Mouse (Mus musculus) olfactory bulb, adult 2 months (tissue): ENCODE data around the gene Sv2b. TPM values are rescaled to one million over a fixed set of nuclear protein-coding genes. Genes with fewer than 3 reads are reported as not detected.

Experiments used
- H3K27ac ChIP-seq: fragments of 200-500 bp; 2 replicates; pipeline ENCODE4 v1.5.1; 2012; ENCODE audit warnings: low read depth, low read length; ENCODE audit not compliant: insufficient read depth
- H3K4me1 ChIP-seq: fragments of 200-500 bp; 2 replicates; pipeline ENCODE4 v1.6.1; 2012; ENCODE audit warnings: low read length; ENCODE audit not compliant: control insufficient read depth, insufficient read depth
- H3K4me3 ChIP-seq: fragments of 200-500 bp; 2 replicates; pipeline ENCODE4 v1.5.1; 2012; ENCODE audit warnings: mild to moderate bottlenecking, low read depth, low read length, moderate library complexity; ENCODE audit not compliant: insufficient read depth
- CTCF ChIP-seq: fragments of 200-500 bp; IDR thresholded peaks from 2 replicates; pipeline ENCODE4 v1.5.1; 2012; ENCODE audit warnings: low read depth, mild to moderate bottlenecking, low read length, moderate library complexity; ENCODE audit not compliant: insufficient read depth
- POLR2A ChIP-seq: fragments of 200-500 bp; IDR thresholded peaks from 2 replicates; pipeline ENCODE4 v1.6.1; 2012; ENCODE audit warnings: mild to moderate bottlenecking, low read depth, low read length, moderate library complexity; ENCODE audit not compliant: insufficient read depth
- WGBS: fragments of 180-500 bp; shearing (Covaris S2); methylation state at CpG from one replicate; pipeline ENCODE4 v1.1.7; 2018; 5-methylcytosine and 5-hydroxymethylcytosine counted together
- polyA plus RNA-seq: library from polyadenylated mRNA; stranded (reverse); fragments of >200 nt; gene quantifications from 2 replicates; pipeline ENCODE4 v1.2.4, GENCODE M21; 2012; ENCODE audit warnings: low replicate concordance; ENCODE audit not compliant: missing spikeins, insufficient read depth, insufficient read length

Gene Sv2b
- polyA plus RNA-seq, 1 experiment: not detected

DNA sequence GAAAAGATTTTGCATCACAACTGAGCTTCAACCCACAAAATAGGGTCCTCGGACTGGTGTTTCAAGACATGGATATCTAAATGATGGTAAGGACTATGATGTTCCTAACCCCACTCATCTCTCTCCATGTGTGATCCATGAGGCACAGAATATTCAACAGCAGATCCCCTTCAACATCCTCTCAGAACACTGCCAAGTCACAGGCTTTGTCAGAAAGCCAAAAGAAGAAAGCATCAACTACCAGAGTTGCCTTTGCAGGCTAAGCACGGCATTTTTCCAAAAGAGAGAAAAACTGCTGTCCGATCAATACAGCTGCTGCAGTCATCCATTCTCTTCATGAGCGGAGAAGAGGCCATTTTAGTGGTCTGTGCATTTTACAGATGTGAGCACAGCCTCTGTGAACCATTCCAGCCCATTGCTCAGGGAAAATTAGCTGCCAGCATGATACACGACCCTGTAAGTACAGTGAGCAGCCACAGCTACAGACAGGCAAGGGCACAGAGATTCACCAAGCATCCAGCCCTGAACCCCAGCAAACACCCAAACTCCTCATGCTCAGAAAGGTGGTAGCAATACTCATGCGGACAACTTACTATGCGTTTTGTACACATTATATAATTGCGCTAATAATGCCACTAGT lies 55.3 kb downstream of the Sv2b start:
- TF ChIP-seq POLR2A (no peak), CTCF (no peak)
- no peak overlapping the region for H3K4me3 ChIP-seq
- 71% methylated on average over 8 of the region's 8 CpGs for WGBS
- no peaks in the 10 kb centered on the region for H3K4me1 ChIP-seq
- H3K27ac ChIP-seq: no peak overlapping the region

DNA sequence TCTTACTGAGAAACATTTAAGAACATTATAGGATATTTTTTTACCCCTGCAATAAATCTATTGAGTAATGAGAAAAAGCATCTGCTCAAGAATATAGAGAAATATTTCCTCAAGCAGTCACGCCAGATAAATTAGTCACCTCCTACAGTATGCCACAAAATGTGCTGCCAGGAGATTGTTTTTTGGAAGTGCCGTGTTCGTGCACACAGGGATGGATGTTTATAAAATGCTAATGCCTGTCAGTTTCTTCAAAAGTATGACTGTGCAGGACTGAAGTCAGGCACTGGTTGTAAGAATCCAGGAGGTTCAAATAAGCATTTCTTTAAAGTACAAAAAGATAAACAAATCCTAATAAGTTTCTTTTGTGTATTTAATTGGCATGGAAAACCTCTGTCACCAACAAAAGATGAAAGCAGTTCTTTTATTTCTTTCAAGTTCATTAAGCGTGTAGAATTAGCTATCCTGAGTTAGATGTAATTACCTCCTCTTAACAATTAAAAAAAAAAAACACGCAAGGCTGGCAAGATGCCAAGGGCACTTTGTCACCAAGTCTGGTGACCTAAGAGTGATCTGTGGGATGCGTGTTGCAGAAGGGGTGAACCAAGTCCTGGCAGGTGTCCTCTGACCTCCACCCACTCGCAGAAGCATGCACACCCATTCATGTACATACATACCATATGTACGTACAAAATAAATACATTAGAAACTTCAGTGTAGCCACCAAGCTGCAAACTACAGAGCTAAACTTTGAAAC lies 68.1 kb downstream of the Sv2b start:
- no peak overlapping the region for H3K27ac ChIP-seq
- no peaks in the 10 kb centered on the region for H3K4me1 ChIP-seq
- 39% methylated on average over 8 of the region's 8 CpGs for WGBS
- no peak overlapping the region for H3K4me3 ChIP-seq
- no peak for TF ChIP-seq POLR2A
- no peak for TF ChIP-seq CTCF

DNA sequence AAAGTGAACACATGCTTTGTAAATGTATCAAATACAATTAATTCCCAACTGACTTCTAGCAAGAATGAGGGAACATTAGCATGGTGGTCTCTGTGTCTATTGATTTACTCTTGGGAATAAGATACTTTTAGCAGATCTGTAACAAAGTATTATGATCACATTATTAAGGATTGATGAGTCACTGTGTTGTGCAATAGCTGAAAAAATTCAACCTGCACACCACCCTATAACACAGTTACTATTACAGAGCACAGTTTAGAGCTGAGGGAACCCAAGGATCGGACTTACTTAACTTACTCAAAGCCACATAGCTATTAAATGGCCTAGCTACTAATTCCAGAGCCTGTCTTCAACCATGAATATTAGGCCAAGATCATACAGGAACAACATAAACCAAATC lies 72.7 kb downstream of the Sv2b start:
- H3K4me1 ChIP-seq: no peaks in the 10 kb centered on the region
- H3K4me3 ChIP-seq: no peak overlapping the region
- H3K27ac ChIP-seq: no peak overlapping the region
- WGBS: 97% methylated on average over 1 of the region's 1 CpGs
- TF ChIP-seq POLR2A (no peak), CTCF (no peak)

DNA sequence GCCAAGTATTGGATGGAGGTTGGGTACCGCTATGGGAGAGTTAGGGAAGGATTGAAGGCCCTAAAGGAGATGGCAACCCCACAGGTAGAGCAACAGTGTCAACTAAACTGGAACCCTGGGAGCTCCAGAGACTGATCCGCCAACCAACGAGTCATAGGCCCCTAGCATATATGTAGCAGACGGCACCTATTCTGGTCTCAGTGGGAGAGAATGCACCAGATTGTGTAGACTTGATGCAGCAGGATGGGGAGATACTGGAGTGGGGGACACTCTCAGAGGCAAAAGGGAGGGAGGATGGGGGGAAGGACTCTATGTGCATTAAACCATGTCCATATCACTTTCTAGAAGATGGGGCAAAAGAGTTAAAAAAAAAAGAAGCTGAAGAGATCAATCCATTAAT lies 84.9 kb downstream of the Sv2b start:
- no peak overlapping the region for H3K27ac ChIP-seq
- no peaks in the 10 kb centered on the region for H3K4me1 ChIP-seq
- WGBS: 92% methylated on average over 4 of the region's 4 CpGs
- TF ChIP-seq CTCF: no peak
- TF ChIP-seq POLR2A: no peak
- no peak overlapping the region for H3K4me3 ChIP-seq

DNA sequence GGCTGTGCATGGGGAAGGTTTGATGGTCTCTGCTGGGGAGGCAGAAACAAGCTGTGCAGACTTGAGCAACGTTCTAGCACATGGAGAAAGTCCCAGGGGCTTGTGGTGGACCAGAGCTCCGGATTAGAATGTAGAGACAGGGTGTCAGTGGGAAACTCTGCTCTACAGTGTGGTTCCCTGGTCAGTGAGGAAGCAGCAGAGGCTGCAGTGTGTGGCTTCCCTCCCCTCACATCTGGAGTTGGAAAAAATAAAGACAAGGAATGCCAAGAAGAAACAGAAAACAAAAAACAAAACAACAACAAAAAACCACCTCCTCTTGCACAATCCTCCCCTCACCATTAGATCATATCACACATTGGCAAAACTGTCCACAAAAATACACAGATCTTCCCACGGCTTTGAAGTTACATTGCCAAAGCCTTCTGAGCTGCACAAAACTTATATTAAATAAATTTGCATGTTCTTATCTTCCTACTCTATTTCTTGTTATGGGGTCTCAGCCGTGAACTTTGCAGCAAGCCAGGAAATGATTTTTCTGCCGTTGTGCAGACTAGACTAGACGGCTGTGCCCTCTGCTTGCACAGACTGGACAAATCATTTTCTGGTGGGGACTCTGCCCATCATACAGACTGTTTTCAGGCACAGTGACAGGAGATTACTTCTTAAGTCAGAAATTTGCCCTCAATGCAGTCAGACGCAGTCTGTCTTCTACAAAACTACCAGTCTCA lies 86.2 kb downstream of the Sv2b start:
- Histone ChIP-seq H3K4me3 (no peak overlapping the region), H3K27ac (no peak overlapping the region), H3K4me1 (no peaks in the 10 kb centered on the region)
- TF ChIP-seq POLR2A: no peak
- no peak for TF ChIP-seq CTCF
- WGBS: 81% methylated on average over 7 of the region's 7 CpGs

DNA sequence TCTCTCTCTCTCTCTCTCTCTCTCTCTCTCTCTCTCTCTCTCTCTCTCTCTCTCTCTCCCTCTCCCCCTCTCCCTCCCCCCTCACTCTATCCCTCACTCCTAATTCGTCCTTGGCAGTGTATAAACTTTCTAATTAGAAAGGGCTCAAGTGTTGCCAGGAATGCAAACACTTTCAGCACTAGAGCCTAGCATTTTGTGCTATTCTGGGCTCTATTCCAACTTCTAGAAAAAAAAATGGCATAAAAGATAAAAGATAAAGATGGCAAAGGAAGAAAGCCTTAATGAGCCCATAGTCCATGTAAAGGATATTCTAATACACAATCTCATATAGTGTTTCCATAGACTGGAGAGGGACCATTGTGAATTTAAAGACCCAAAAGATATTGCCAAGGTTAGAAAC lies 88.3 kb downstream of the Sv2b start:
- no peak for TF ChIP-seq CTCF
- H3K4me1 ChIP-seq: no peaks in the 10 kb centered on the region
- H3K4me3 ChIP-seq: no peak overlapping the region
- H3K27ac ChIP-seq: no peak overlapping the region
- WGBS: 6% methylated on average over 1 of the region's 1 CpGs

DNA sequence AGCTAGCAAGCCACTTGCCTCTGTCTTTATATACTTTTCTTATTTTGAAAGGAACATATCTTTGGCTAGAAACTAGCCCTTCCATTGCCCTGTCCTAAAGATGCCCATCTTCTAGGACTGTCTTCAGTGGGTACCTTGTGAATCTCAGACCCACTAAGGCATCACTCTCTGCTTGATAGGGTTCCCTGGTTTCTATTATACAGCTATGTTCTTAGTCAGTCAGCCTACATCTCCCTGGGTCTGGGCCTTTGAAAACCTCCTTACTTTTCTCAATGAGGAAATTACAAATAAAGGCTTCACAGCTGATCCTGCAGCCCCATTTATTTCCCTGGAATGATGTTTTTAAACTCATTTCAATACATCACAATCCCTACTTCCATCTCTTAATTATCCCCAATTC lies 88.8 kb downstream of the Sv2b start:
- TF ChIP-seq POLR2A (no peak), CTCF (no peak)
- no peak overlapping the region for H3K27ac ChIP-seq
- H3K4me3 ChIP-seq: no peak overlapping the region
- H3K4me1 ChIP-seq: no peaks in the 10 kb centered on the region

DNA sequence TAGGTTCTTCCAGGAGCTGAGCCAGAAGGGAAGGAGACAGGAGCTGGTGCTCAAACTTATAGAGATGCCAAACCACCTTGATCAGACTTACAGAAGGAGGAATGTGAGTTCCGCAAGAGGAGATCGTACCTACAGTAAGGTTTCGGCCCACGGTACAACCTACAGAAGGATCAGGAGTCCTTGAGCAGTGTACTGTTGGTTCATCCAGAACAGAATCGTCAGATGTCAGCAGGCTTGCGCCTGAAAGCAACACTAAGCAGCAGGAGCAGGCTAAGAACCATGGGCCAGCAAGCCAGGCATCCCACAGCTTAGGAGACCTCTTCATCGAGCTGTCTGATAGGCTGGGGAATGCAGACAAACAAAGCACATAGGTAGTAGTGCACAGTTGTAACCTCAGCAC lies 92.9 kb downstream of the Sv2b start:
- 93% methylated on average over 7 of the region's 7 CpGs for WGBS
- Histone ChIP-seq H3K4me3 (no peak overlapping the region), H3K4me1 (no peaks in the 10 kb centered on the region), H3K27ac (no peak overlapping the region)
- TF ChIP-seq POLR2A (no peak), CTCF (no peak)

DNA sequence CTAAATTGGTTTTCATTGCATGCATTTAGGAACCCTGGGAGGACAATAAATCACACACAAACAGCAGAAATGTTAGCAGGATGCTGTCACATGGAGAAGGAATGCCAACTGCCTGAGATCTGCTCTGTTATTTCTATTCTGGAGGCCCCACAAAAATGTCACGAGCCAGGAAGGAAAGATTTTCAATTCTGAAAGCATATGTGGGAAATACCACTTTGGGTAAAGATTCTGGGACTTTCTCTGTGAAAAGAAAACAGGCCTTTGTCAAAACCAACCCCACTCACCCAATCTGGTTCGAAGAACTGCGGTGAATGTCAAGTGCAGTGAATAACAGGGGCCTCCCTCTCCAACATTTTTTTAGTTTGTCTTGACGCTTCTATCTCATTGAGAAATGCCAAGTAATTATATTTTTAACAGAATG lies 99.8 kb downstream of the Sv2b start:
- H3K4me3 ChIP-seq: no peak overlapping the region
- H3K4me1 ChIP-seq: no peaks in the 10 kb centered on the region
- WGBS: 65% methylated on average over 4 of the region's 4 CpGs
- H3K27ac ChIP-seq: no peak overlapping the region
- TF ChIP-seq POLR2A (no peak), CTCF (no peak)
